Mouse (Mus musculus) midbrain, embryonic 16.5 days (tissue): ENCODE results near the gene Fpgs. TPM values are rescaled to one million over a fixed set of nuclear protein-coding genes. Genes with fewer than 3 reads are reported as not detected.

ENCODE experiments used
- ATAC-seq: fragments of 200-750 bp; cut with Nextera tagmentation; 2 replicates; pipeline ENCODE4 v1.8.0; 2017; ENCODE audit warnings: moderate TSS enrichment
- H3K27ac ChIP-seq: fragments of 300-500 bp; sonication (generic); 2 replicates; pipeline ENCODE4 v1.5.1; 2014; ENCODE audit warnings: mild to moderate bottlenecking, low read length, mixed read lengths
- H3K27me3 ChIP-seq: fragments of 300-500 bp; sonication (generic); 2 replicates; pipeline ENCODE4 v1.6.1; 2014; ENCODE audit warnings: low read depth, low read length, mixed read lengths; ENCODE audit not compliant: control insufficient read depth, insufficient read depth
- H3K36me3 ChIP-seq: fragments of 300-500 bp; sonication (generic); 2 replicates; pipeline ENCODE4 v1.6.1; 2014; ENCODE audit warnings: mild to moderate bottlenecking, low read length, moderate library complexity, mixed read lengths; ENCODE audit not compliant: control insufficient read depth, insufficient read depth
- H3K4me1 ChIP-seq: fragments of 300-500 bp; sonication (generic); 2 replicates; pipeline ENCODE4 v1.6.1; 2014; ENCODE audit warnings: mild to moderate bottlenecking, low read length, mixed read lengths; ENCODE audit not compliant: control insufficient read depth, insufficient read depth
- H3K4me2 ChIP-seq: fragments of 300-500 bp; sonication (generic); 2 replicates; pipeline ENCODE4 v1.6.1; 2014; ENCODE audit warnings: mild to moderate bottlenecking, low read length, mixed read lengths
- H3K4me3 ChIP-seq: fragments of 300-500 bp; sonication (generic); 2 replicates; pipeline ENCODE4 v1.5.1; 2014; ENCODE audit warnings: low read depth, mild to moderate bottlenecking, low read length, moderate library complexity, mixed read lengths
- H3K9ac ChIP-seq: fragments of 300-500 bp; sonication (generic); 2 replicates; pipeline ENCODE4 v1.6.1; 2014; ENCODE audit warnings: low read depth, low read length, mixed read lengths
- H3K9me3 ChIP-seq: fragments of 300-500 bp; sonication (generic); replicated peaks from 2 replicates; pipeline ENCODE4 v1.6.1; 2014; ENCODE audit warnings: mild to moderate bottlenecking, low read length, mixed read lengths; ENCODE audit not compliant: control insufficient read depth, poor library complexity, severe bottlenecking
- WGBS: fragments of 180-500 bp; shearing (Covaris S2); extraction: QIAGEN DNeasy Blood & Tissue Kit; methylation state at CpG from one replicate; pipeline ENCODE4 v1.1.7; 2014; 5-methylcytosine and 5-hydroxymethylcytosine counted together
- polyA plus RNA-seq: library from polyadenylated mRNA; unstranded; fragments of >200 nt; fragmentation: Nextera tagmentation; extraction: Ambion mirVana; gene quantifications from 2 replicates; pipeline ENCODE4 v1.2.1, GENCODE M21; 2015

The Fpgs gene
- 21.1 and 23.5 TPM in 2 replicates for polyA plus RNA-seq

- Histone ChIP-seq H3K4me1 (no peaks in the 10 kb centered on the region), H3K4me2 (no peak within 1 kb of the TSS), H3K27me3 (no peaks in the 10 kb centered on the region), H3K36me3 (peaks cover 26% of the 10 kb centered on the region), H3K4me3 (no peak within 1 kb of the TSS), H3K9me3 (no peaks in the 10 kb centered on the region), H3K9ac (no peak within 1 kb of the TSS), H3K27ac (no peak within 1 kb of the TSS)
- WGBS: 67% methylated on average over 2 of the region's 2 CpGs
- ATAC-seq: no peak
Measured at GRCm38 (mm10) chr2:32704021-32704421, at the start of gene Fpgs. TSS of gene Fpgs (minus strand) at chr2:32704145.

- peaks cover 10% of the 10 kb centered on the region for H3K4me1 ChIP-seq
- H3K9me3 ChIP-seq: no peaks in the 10 kb centered on the region
- H3K4me2 ChIP-seq: no peak overlapping the region
- peaks cover 41% of the 10 kb centered on the region for H3K36me3 ChIP-seq
- no peak overlapping the region for H3K4me3 ChIP-seq
- H3K27ac ChIP-seq: no peak overlapping the region
- no peak overlapping the region for H3K9ac ChIP-seq
- no peak for ATAC-seq
- no peaks in the 10 kb centered on the region for H3K27me3 ChIP-seq
- WGBS: 61% methylated on average over 10 of the region's 10 CpGs
Measured at GRCm38 (mm10) chr2:32752181-32752580, 48.2 kb upstream of the Fpgs start.

- Histone ChIP-seq H3K27me3 (no peaks in the 10 kb centered on the region), H3K27ac (no peak overlapping the region), H3K9ac (no peak overlapping the region), H3K4me1 (peaks cover 10% of the 10 kb centered on the region), H3K4me2 (peak overlapping the region; percentile 29), H3K9me3 (no peaks in the 10 kb centered on the region), H3K4me3 (no peak overlapping the region; the same call in 1 of the 2 replicates), H3K36me3 (peaks cover 45% of the 10 kb centered on the region)
- 26% methylated on average over 7 of the region's 10 CpGs for WGBS
- ATAC-seq: no peak
Measured at GRCm38 (mm10) chr2:32751665-32752033, 47.7 kb upstream of the Fpgs start.

- peak overlapping the region; percentile 29 for H3K4me2 ChIP-seq
- no peaks in the 10 kb centered on the region for H3K9me3 ChIP-seq
- H3K27me3 ChIP-seq: no peaks in the 10 kb centered on the region
- H3K27ac ChIP-seq: no peak overlapping the region
- H3K36me3 ChIP-seq: peaks cover 48% of the 10 kb centered on the region
- 11% methylated on average over 31 of the region's 31 CpGs for WGBS
- H3K4me3 ChIP-seq: no peak overlapping the region; the same call in 1 of the 2 replicates
- ATAC-seq: peak; percentile 78
- H3K4me1 ChIP-seq: peaks cover 10% of the 10 kb centered on the region
- no peak overlapping the region for H3K9ac ChIP-seq
Measured at GRCm38 (mm10) chr2:32750887-32751664, 47.1 kb upstream of the Fpgs start.

- no peak overlapping the region for H3K27ac ChIP-seq
- no peaks in the 10 kb centered on the region for H3K9me3 ChIP-seq
- no peaks in the 10 kb centered on the region for H3K27me3 ChIP-seq
- H3K9ac ChIP-seq: no peak overlapping the region
- peaks cover 55% of the 10 kb centered on the region for H3K36me3 ChIP-seq
- no peak for ATAC-seq
- no peak overlapping the region for H3K4me2 ChIP-seq
- peaks cover 10% of the 10 kb centered on the region for H3K4me1 ChIP-seq
- 76% methylated on average over 7 of the region's 7 CpGs for WGBS
- H3K4me3 ChIP-seq: no peak overlapping the region
Measured at GRCm38 (mm10) chr2:32750199-32750598, 46.3 kb upstream of the Fpgs start.

GRCm38 (mm10) chr2:32749082-32749481, 45.1 kb upstream of the Fpgs start:
- Histone ChIP-seq H3K4me2 (no peak overlapping the region), H3K4me1 (peaks cover 10% of the 10 kb centered on the region), H3K9me3 (no peaks in the 10 kb centered on the region), H3K9ac (no peak overlapping the region), H3K36me3 (peaks cover 51% of the 10 kb centered on the region), H3K27ac (no peak overlapping the region), H3K4me3 (no peak overlapping the region), H3K27me3 (no peaks in the 10 kb centered on the region)
- WGBS: 91% methylated on average over 16 of the region's 16 CpGs
- ATAC-seq: no peak

- Histone ChIP-seq H3K4me3 (no peak overlapping the region), H3K9me3 (no peaks in the 10 kb centered on the region), H3K4me2 (no peak overlapping the region), H3K4me1 (peaks cover 14% of the 10 kb centered on the region), H3K27me3 (no peaks in the 10 kb centered on the region), H3K9ac (no peak overlapping the region; the same call in 1 of the 2 replicates), H3K36me3 (peaks cover 29% of the 10 kb centered on the region), H3K27ac (no peak overlapping the region)
- 74% methylated on average over 15 of the region's 15 CpGs for WGBS
- no peak for ATAC-seq
Measured at GRCm38 (mm10) chr2:32744272-32744982, 40.5 kb upstream of the Fpgs start.

- H3K4me2 ChIP-seq: peak overlapping the region; percentile 72
- peak overlapping the region; percentile 85 for H3K4me3 ChIP-seq
- no peaks in the 10 kb centered on the region for H3K9me3 ChIP-seq
- peak overlapping the region; percentile 88 for H3K27ac ChIP-seq
- no peaks in the 10 kb centered on the region for H3K27me3 ChIP-seq
- ATAC-seq: peak; percentile 92
- peak overlapping the region; percentile 98 for H3K9ac ChIP-seq
- 3% methylated on average over 18 of the region's 18 CpGs for WGBS
- H3K36me3 ChIP-seq: peaks cover 20% of the 10 kb centered on the region
- H3K4me1 ChIP-seq: peaks cover 14% of the 10 kb centered on the region
Measured at GRCm38 (mm10) chr2:32742173-32742531, 38.2 kb upstream of the Fpgs start.
